Mouse (Mus musculus) liver, adult (tissue): ENCODE results near the gene Tmem150a.

Experiments
- GATA4 ChIP-seq: IDR thresholded peaks from 2 replicates; pipeline ENCODE4 v1.6.1; 2014; ENCODE audit warnings: mild to moderate bottlenecking, low read length; ENCODE audit not compliant: insufficient replicate concordance

Tmem150a gene

DNA sequence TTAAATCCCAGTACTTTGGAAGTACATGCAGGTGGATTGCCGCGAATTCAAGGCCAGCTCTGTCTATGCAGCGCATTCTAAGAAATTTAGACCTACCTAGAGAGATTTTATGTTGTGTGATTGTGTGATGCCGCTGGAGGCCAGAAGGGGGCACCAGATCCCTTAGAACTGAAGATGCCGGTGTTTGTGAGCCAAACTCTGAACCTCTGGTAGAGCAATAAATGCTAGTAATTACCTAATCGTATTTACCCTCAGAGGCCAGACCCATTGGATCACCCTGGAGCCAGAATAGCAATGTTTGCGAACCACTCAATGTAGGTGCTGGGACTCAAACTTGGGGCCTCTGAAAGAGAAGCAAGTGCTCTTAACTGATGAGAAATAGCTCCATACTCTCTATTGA lies 46.6 kb downstream of the Tmem150a start:
- no peak for TF ChIP-seq GATA4

DNA sequence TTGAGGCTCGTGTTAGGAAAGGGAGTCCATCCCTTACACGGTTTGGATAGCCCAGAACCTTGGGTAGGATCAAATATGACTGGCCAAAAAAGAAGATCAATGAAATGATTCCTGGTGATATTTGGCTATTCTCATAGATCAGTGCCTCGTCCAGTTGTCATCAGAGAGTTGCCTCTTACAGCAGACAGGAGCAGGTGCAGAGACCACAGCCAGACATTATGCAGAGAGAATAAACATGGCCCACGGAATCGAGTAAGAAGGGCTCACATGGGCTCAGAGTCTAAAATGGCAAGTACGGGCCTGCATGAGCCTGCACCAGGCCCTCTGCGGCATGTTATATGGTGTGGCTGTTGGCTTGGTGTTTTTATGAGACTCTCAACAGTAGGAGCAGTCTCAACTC lies 50.1 kb downstream of the Tmem150a start:
- TF ChIP-seq GATA4: no peak

DNA sequence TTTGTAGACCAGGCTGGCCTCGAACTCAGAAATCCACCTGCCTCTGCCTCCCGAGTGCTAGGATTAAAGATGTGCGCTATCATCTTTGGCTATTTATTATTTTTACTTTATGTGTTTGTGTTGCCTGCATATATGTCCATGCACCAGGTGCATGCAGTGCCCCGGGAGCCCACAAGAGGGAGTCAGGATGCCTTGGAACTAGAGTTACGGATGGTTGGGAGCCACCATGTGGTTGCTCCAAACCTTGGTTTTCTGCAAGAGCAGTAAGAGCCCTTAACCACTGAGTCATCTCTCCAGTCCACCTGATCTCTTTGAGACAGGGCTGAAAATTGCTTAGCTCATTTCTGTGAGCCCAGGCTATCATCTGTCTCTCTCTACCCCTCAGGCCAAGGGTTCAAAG lies 51.9 kb downstream of the Tmem150a start:
- no peak for TF ChIP-seq GATA4
